Mouse (Mus musculus): ENCODE measurements at regions not wholly inside any gene's neighbourhood (a gene's known extent, or its start where the extent isn't known, plus 50 kb on each side); places are given as distances from the start of the nearest gene placed in this dataset.

- no peaks in the 10 kb centered on the region for H3K36me3 ChIP-seq (replicated peaks in 1 of 2; ENCODE audit: control insufficient read depth in 1 of 2, insufficient read depth in 1 of 2, low read length in 1 of 2)
- no peaks in the 10 kb centered on the region for H3K79me2 ChIP-seq (replicated peaks; ENCODE audit: control insufficient read depth, extremely low read depth, insufficient read depth, poor library complexity, severe bottlenecking)
- TF ChIP-seq ZMIZ1 (IDR thresholded peaks at IDR 0.05; ENCODE audit: low read depth, low read length): no peak
- TF ChIP-seq NELFE (IDR thresholded peaks at IDR 0.05; ENCODE audit: low read depth, low read length): no peak
- TF ChIP-seq ZC3H11A (IDR thresholded peaks at IDR 0.05; ENCODE audit: low read depth, low read length): no peak
- no peak for TF ChIP-seq SMC3 (IDR thresholded peaks at IDR 0.05; ENCODE audit: low read depth, low read length)
- TF ChIP-seq CHD1 (IDR thresholded peaks at IDR 0.05; ENCODE audit: low read depth, low read length): no peak
- no peak for TF ChIP-seq TCF12 (IDR thresholded peaks at IDR 0.05; ENCODE audit: low read depth, low read length)
- TF ChIP-seq USF1 (IDR thresholded peaks at IDR 0.05; ENCODE audit: low read depth, low read length): no peak
- TF ChIP-seq ELF1 (IDR thresholded peaks at IDR 0.05; ENCODE audit: low read depth, low read length): no peak
- no peak for TF ChIP-seq BHLHE40 (IDR thresholded peaks at IDR 0.05; ENCODE audit: low read depth, low read length)
- TF ChIP-seq RCOR1 (conservative IDR thresholded peaks at IDR 0.05; ENCODE audit: low read depth, low read length): no peak
- no peak for TF ChIP-seq MEF2A (IDR thresholded peaks at IDR 0.05; ENCODE audit: borderline replicate concordance, low read depth, low read length)
- no peak for TF ChIP-seq MAFK (IDR thresholded peaks at IDR 0.05; ENCODE audit: insufficient replicate concordance, low read length)
- TF ChIP-seq SIN3A (IDR thresholded peaks at IDR 0.05; ENCODE audit: low read length): no peak
- no peak overlapping the region for H3K27ac ChIP-seq (ENCODE audit: insufficient read depth, low read depth)
- H3K9ac ChIP-seq (ENCODE audit: insufficient read depth, low read depth): no peak overlapping the region
- H3K9me3 ChIP-seq (replicated peaks; ENCODE audit: low read length): peaks cover 81% of the 10 kb centered on the region
- in situ Hi-C loops (cut with MboI; ENCODE audit: low pct_ligation_motif_present, low pct_unique_long_range_greater_than_20kb, low sequenced_read_pairs): no loop called here
- dilution Hi-C loops (cut with MboI; ENCODE audit: extremely low pct_ligation_motif_present, extremely low pct_unique_long_range_greater_than_20kb, low sequenced_read_pairs): no loop called here
- no peaks in the 10 kb centered on the region for H3K27me3 ChIP-seq (replicated peaks)
- no peak overlapping the region for H3K4me3 ChIP-seq (replicated peaks in 1 of 3; ENCODE audit: low read depth in 2 of 3, low read length in 2 of 3, poor library complexity in 1 of 3)
- DNase-seq (ENCODE audit: extremely low read depth): no peak
- no peaks in the 10 kb centered on the region for H3K4me1 ChIP-seq (ENCODE audit: control insufficient read depth in 1 of 2, insufficient read depth in 2 of 2)
- H3K4me2 ChIP-seq (ENCODE audit: insufficient read depth, low read depth, poor library complexity, severe bottlenecking): no peak overlapping the region
These were observed 81.8 kb upstream of the D7Ertd443e start for GRCm38 (mm10) chr7:134467216-134467615.

- H3K4me1 ChIP-seq (ENCODE audit: control insufficient read depth in 1 of 2, insufficient read depth in 2 of 2): no peaks in the 10 kb centered on the region
- no peaks in the 10 kb centered on the region for H3K79me2 ChIP-seq (replicated peaks; ENCODE audit: control insufficient read depth, extremely low read depth, insufficient read depth, poor library complexity, severe bottlenecking)
- H3K36me3 ChIP-seq (replicated peaks in 1 of 2; ENCODE audit: control insufficient read depth in 1 of 2, insufficient read depth in 1 of 2, low read length in 1 of 2): no peaks in the 10 kb centered on the region
- H3K27me3 ChIP-seq (replicated peaks): no peaks in the 10 kb centered on the region
- in situ Hi-C loops (cut with MboI; ENCODE audit: low pct_ligation_motif_present, low pct_unique_long_range_greater_than_20kb, low sequenced_read_pairs) (no loop called here), dilution Hi-C loops (cut with MboI; ENCODE audit: extremely low pct_ligation_motif_present, extremely low pct_unique_long_range_greater_than_20kb, low sequenced_read_pairs) (no loop called here)
- no peak overlapping the region for H3K27ac ChIP-seq (ENCODE audit: insufficient read depth, low read depth)
- no peak overlapping the region for H3K9ac ChIP-seq (ENCODE audit: insufficient read depth, low read depth)
- no peak for DNase-seq (ENCODE audit: extremely low read depth)
- H3K4me3 ChIP-seq (replicated peaks in 1 of 3; ENCODE audit: low read depth in 2 of 3, low read length in 2 of 3, poor library complexity in 1 of 3): no peak overlapping the region
- TF ChIP-seq NRF1 (IDR thresholded peaks at IDR 0.05; ENCODE audit: low read depth, low read length): no peak
- TF ChIP-seq NELFE (IDR thresholded peaks at IDR 0.05; ENCODE audit: low read depth, low read length): no peak
- no peak for TF ChIP-seq IRF4 (IDR thresholded peaks at IDR 0.05; ENCODE audit: low read depth, low read length)
- TF ChIP-seq CTCF (conservative IDR thresholded peaks at IDR 0.05 in 1 of 2, IDR thresholded peaks at IDR 0.05 in 1 of 2; ENCODE audit: low read depth in 2 of 2, low read length in 2 of 2): no peak; a peak in 1 of 4 replicates
- TF ChIP-seq SIN3A (IDR thresholded peaks at IDR 0.05; ENCODE audit: low read length): no peak
- TF ChIP-seq ZMIZ1 (IDR thresholded peaks at IDR 0.05; ENCODE audit: low read depth, low read length): no peak
- TF ChIP-seq BHLHE40 (IDR thresholded peaks at IDR 0.05; ENCODE audit: low read depth, low read length): no peak
- TF ChIP-seq E2F4 (IDR thresholded peaks at IDR 0.05; ENCODE audit: insufficient replicate concordance, low read depth, low read length): no peak
- TF ChIP-seq MEF2A (IDR thresholded peaks at IDR 0.05; ENCODE audit: borderline replicate concordance, low read depth, low read length): no peak
- TF ChIP-seq ETS1 (conservative IDR thresholded peaks at IDR 0.05; ENCODE audit: low read depth, low read length): no peak
- H3K9me3 ChIP-seq (replicated peaks; ENCODE audit: low read length): peaks cover 76% of the 10 kb centered on the region
- H3K4me2 ChIP-seq (ENCODE audit: insufficient read depth, low read depth, poor library complexity, severe bottlenecking): no peak overlapping the region
These were observed 85.8 kb upstream of the D7Ertd443e start for GRCm38 (mm10) chr7:134471286-134471685.
